Mouse (Mus musculus) lung, postnatal 14 days (tissue): Measurements from ENCODE around the gene Galnt4.
A peak's percentile ranks its signal among the peaks of the same experiment; 100 is the strongest.

ENCODE experiments used
- DNase-seq: peaks from one replicate; pipeline ENCODE4 v3.0.0; 2021

The Galnt4 gene

DNA sequence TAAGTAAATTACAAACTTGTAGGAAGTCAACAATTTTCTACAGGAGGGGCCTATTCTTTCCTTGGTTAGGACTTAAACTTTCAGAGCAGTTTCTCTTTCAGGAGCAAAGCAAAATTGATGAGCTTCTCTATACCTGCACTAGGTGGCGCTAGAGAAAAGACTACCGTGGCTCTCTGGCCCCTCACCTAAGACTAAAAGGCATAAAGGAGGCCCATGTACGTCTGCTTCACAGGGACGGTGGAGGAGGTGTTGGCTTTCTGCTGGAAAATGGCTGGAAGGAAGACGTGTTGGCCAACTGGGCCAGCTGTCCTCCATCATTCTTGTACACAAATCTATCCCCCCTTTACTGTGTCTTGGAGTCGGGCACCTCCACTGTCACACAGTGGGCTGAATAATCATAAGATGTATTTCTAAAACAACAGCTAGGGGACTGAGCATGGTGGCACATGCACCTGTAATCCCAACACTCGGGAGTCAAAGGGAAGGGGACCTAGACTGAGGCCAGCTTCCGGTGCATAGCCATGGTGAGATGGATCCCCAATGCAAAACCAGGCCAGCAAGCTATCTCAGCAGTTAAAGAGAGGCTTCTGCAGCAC, 54.1 kb downstream of the Galnt4 start:
- peak; percentile 51 for DNase-seq
